Mouse (Mus musculus): Measurements from ENCODE around the gene Ston2.

The Ston2 gene

GRCm38 (mm10) chr12:91699451-91700141 is 88.6 kb downstream of the Ston2 start:
- no peak for DNase-seq (ENCODE audit: low read depth)

- no peak for DNase-seq (ENCODE audit: low read depth)
Observed at GRCm38 (mm10) chr12:91696231-91696630, 92.0 kb downstream of the Ston2 start.

GRCm38 (mm10) chr12:91695761-91696160 is 92.4 kb downstream of the Ston2 start:
- DNase-seq (ENCODE audit: low read depth): no peak

- DNase-seq (ENCODE audit: low read depth): no peak
Observed at GRCm38 (mm10) chr12:91694748-91695147, 93.4 kb downstream of the Ston2 start.

GRCm38 (mm10) chr12:91693566-91693965 is 94.6 kb downstream of the Ston2 start:
- no peak for DNase-seq (ENCODE audit: low read depth)

- no peak for DNase-seq (ENCODE audit: low read depth)
Observed at GRCm38 (mm10) chr12:91692991-91693390, 95.2 kb downstream of the Ston2 start.

- no peak for DNase-seq (ENCODE audit: low read depth)
Observed at GRCm38 (mm10) chr12:91685674-91686290, 102.4 kb downstream of the Ston2 start.

- DNase-seq (ENCODE audit: low read depth): no peak
Observed at GRCm38 (mm10) chr12:91684840-91685415, 103.3 kb downstream of the Ston2 start.

GRCm38 (mm10) chr12:91684101-91684839 is 103.9 kb downstream of the Ston2 start:
- peak; percentile 10 for DNase-seq (ENCODE audit: low read depth)

- DNase-seq (ENCODE audit: low read depth): no peak
Observed at GRCm38 (mm10) chr12:91683549-91684100, 104.6 kb downstream of the Ston2 start.

GRCm38 (mm10) chr12:91683096-91683495 is 105.1 kb downstream of the Ston2 start:
- no peak for DNase-seq (ENCODE audit: low read depth)

GRCm38 (mm10) chr12:91679320-91680064 is 108.7 kb downstream of the Ston2 start:
- no peak for DNase-seq (ENCODE audit: low read depth)

- no peak for DNase-seq (ENCODE audit: low read depth)
Observed at GRCm38 (mm10) chr12:91675937-91676336, 112.2 kb downstream of the Ston2 start.

GRCm38 (mm10) chr12:91673141-91673540 is 115.0 kb downstream of the Ston2 start:
- DNase-seq (ENCODE audit: low read depth): no peak

- DNase-seq (ENCODE audit: low read depth): no peak
Observed at GRCm38 (mm10) chr12:91672528-91672927, 115.7 kb downstream of the Ston2 start.

- DNase-seq (ENCODE audit: low read depth): peak; percentile 43
Observed at GRCm38 (mm10) chr12:91668529-91669245, 119.5 kb downstream of the Ston2 start.

- no peak for DNase-seq (ENCODE audit: low read depth)
Observed at GRCm38 (mm10) chr12:91667741-91668140, 120.4 kb downstream of the Ston2 start.

- DNase-seq (ENCODE audit: low read depth): no peak
Observed at GRCm38 (mm10) chr12:91666607-91667006, 121.6 kb downstream of the Ston2 start.

- DNase-seq (ENCODE audit: low read depth): no peak
Observed at GRCm38 (mm10) chr12:91665431-91665830, 122.8 kb downstream of the Ston2 start.

GRCm38 (mm10) chr12:91663260-91663659 is 124.9 kb downstream of the Ston2 start:
- DNase-seq (ENCODE audit: low read depth): no peak

GRCm38 (mm10) chr12:91662844-91663243 is 125.3 kb downstream of the Ston2 start:
- DNase-seq (ENCODE audit: low read depth): no peak

Measured in c-Kit-positive CD71-negative TER-119-negative erythroid progenitor cells, embryonic 14.5 days (primary cell).